Mouse (Mus musculus) neural tube, embryonic 13.5 days (tissue): ENCODE results near the gene Gse1. TPM values are rescaled to one million over a fixed set of nuclear protein-coding genes. Genes with fewer than 3 reads are reported as not detected.

Experiments
- ATAC-seq: fragments of 200-750 bp; cut with Nextera tagmentation; 2 replicates; pipeline ENCODE4 v1.8.0; 2017; ENCODE audit warnings: low read depth, mild to moderate bottlenecking, moderate TSS enrichment, moderate library complexity
- H3K27ac ChIP-seq: fragments of 300-500 bp; sonication (generic); replicated peaks from 2 replicates; pipeline ENCODE4 v1.5.1; 2015; ENCODE audit warnings: moderate library complexity, mild to moderate bottlenecking, inconsistent platforms
- H3K27me3 ChIP-seq: fragments of 300-500 bp; sonication (generic); 2 replicates; pipeline ENCODE4 v1.6.1; 2015; ENCODE audit warnings: mild to moderate bottlenecking, inconsistent platforms
- H3K36me3 ChIP-seq: fragments of 300-500 bp; sonication (generic); 2 replicates; pipeline ENCODE4 v1.6.1; 2015; ENCODE audit warnings: mild to moderate bottlenecking, inconsistent platforms
- H3K4me1 ChIP-seq: fragments of 300-500 bp; sonication (generic); replicated peaks from 2 replicates; pipeline ENCODE4 v1.6.1; 2015; ENCODE audit warnings: inconsistent platforms
- H3K4me2 ChIP-seq: fragments of 300-500 bp; sonication (generic); 2 replicates; pipeline ENCODE4 v1.6.1; 2015; ENCODE audit warnings: inconsistent platforms, mild to moderate bottlenecking, moderate library complexity
- H3K4me3 ChIP-seq: fragments of 300-500 bp; sonication (generic); 2 replicates; pipeline ENCODE4 v1.5.1; 2015; ENCODE audit warnings: mild to moderate bottlenecking, inconsistent platforms
- H3K9ac ChIP-seq: fragments of 300-500 bp; sonication (generic); 2 replicates; pipeline ENCODE4 v1.6.1; 2015; ENCODE audit warnings: moderate library complexity, mild to moderate bottlenecking, inconsistent platforms
- H3K9me3 ChIP-seq: fragments of 300-500 bp; sonication (generic); 2 replicates; pipeline ENCODE4 v1.6.1; 2016; ENCODE audit warnings: inconsistent platforms
- WGBS: fragments of 180-500 bp; shearing (Covaris S2); methylation state at CpG from one replicate; pipeline ENCODE4 v1.1.7; 2015; 5-methylcytosine and 5-hydroxymethylcytosine counted together
- polyA plus RNA-seq: library from polyadenylated mRNA; unstranded; fragments of >200 nt; fragmentation: Nextera tagmentation; extraction: Ambion mirVana; gene quantifications from 2 replicates; pipeline ENCODE4 v1.2.1, GENCODE M21; 2015

The Gse1 gene
- polyA plus RNA-seq, 1 experiment from 2014 or later: 17.1 TPM

DNA sequence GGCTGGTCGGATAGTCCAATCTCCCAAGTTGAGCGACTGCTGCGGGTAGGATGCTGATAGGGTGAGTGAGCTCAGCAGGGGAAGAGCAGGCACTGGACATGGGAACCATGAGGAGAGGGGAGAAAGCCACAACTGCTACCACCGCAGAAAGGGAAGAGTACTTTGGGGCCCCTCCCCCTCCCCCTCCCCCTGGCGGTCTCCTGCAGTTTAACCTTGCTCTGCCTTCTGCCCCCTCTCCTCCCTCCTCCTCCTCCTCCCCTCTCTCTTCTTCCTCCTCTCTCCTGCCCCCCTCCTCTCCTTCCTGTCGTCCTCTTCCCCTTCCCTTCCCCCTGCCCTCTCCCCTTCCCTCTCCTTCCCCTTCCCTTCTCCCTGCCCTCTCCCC lies 281.8 kb downstream of the Gse1 start:
- no peak for ATAC-seq
- Histone ChIP-seq H3K27me3 (no peaks in the 10 kb centered on the region), H3K27ac (peak overlapping the region; percentile 67), H3K4me2 (peak overlapping the region; percentile 47), H3K9me3 (no peaks in the 10 kb centered on the region), H3K4me1 (peaks cover 100% of the 10 kb centered on the region), H3K4me3 (0 out of 2 replicates have a peak overlapping the region, but pooled peaks have one; percentile 17), H3K36me3 (no peaks in the 10 kb centered on the region), H3K9ac (peak overlapping the region; percentile 50; the same call in 1 of the 2 replicates)
- 2% methylated on average over 6 of the region's 6 CpGs for WGBS

DNA sequence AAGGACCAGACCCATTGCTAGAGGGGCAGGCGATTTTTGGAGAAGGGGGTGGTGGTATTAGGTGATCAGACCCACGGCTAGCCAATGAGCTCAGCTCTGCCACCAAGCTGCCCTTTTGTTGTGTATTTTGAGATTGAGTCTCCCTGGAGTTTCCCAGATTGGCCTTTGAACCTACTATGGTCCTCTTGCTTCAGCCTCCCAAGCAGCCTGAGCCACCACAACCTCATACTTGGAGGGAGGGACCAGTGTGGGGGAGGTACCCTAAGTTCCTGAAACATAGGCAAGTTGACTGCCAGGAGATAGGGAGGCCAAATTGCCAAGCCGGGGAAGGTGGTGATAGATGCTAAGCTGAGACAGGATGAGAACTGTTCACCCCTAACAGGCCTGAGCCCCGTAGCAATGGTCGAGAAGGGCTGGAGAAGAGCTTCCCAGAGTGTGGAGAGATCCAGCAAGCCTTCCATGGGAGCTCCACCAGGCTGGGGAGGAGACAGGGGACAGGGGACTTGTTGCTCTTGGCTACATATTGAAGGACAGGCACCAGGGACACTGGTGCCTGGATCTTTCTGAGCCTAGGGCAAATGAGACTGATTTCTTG lies 282.7 kb downstream of the Gse1 start:
- Histone ChIP-seq H3K9ac (peak overlapping the region; percentile 54), H3K27ac (peak overlapping the region; percentile 90)

DNA sequence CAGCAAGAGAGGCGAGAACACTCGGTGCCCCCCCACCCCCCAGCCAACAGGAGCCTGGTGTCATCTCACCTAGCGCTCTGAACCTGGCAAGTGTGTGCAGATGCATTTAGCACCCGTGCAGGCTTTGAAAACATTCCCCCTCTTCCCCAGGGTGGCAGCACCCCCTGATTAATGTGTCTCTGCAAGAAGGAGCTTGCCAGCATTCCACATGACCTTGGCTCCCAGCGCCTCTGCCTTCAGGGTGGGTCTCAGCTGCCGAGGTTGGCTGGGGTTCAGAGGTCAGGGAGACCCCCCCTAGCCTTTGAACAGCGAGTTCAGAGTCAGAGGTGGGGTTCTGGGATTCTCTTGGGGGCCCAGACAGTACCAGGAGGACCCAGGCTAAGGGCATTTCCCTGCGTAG lies 283.5 kb downstream of the Gse1 start:
- H3K4me1 ChIP-seq: peaks cover 100% of the 10 kb centered on the region
- no peaks in the 10 kb centered on the region for H3K27me3 ChIP-seq
- WGBS: 23% methylated on average over 8 of the region's 8 CpGs
- peak overlapping the region; percentile 90 for H3K27ac ChIP-seq
- H3K4me2 ChIP-seq: peak overlapping the region; percentile 4
- no peaks in the 10 kb centered on the region for H3K9me3 ChIP-seq
- peak overlapping the region; percentile 54 for H3K9ac ChIP-seq
- ATAC-seq: no peak
- no peaks in the 10 kb centered on the region for H3K36me3 ChIP-seq
- H3K4me3 ChIP-seq: no peak overlapping the region

More for the DNA sequence above, 282.7 kb downstream of the Gse1 start:
- no peak overlapping the region for H3K4me3 ChIP-seq
- no peaks in the 10 kb centered on the region for H3K9me3 ChIP-seq
- no peaks in the 10 kb centered on the region for H3K27me3 ChIP-seq
- H3K4me1 ChIP-seq: peaks cover 100% of the 10 kb centered on the region
- no peak for ATAC-seq
- H3K4me2 ChIP-seq: peak overlapping the region; percentile 5
- 30% methylated on average over 5 of the region's 5 CpGs for WGBS
- H3K36me3 ChIP-seq: no peaks in the 10 kb centered on the region

DNA sequence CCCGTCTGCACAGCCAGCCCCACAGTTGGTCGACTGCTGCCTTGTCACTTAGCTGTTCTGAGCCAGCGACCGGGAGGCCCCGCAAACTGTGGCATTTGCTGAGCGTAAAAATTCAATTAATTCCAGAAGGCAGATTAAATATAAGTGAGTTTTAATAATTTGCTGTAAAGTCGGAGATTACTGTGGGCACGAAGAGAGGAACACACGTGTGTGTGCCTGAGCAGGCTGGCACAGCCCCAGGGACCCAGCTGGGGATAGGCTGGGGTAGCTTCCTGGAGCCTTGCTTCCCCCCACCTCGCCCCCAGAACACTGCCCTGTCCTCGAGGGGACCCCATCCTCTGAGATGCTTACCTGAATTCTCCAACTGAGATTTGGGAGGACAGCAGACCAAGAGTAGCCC lies 284.1 kb downstream of the Gse1 start:
- H3K4me2 ChIP-seq: no peak overlapping the region
- ATAC-seq: no peak
- no peaks in the 10 kb centered on the region for H3K27me3 ChIP-seq
- peak overlapping the region; percentile 90 for H3K27ac ChIP-seq
- peak overlapping the region; percentile 54 for H3K9ac ChIP-seq
- H3K4me3 ChIP-seq: no peak overlapping the region
- H3K4me1 ChIP-seq: peaks cover 100% of the 10 kb centered on the region
- H3K36me3 ChIP-seq: no peaks in the 10 kb centered on the region
- WGBS: 14% methylated on average over 11 of the region's 11 CpGs
- no peaks in the 10 kb centered on the region for H3K9me3 ChIP-seq

DNA sequence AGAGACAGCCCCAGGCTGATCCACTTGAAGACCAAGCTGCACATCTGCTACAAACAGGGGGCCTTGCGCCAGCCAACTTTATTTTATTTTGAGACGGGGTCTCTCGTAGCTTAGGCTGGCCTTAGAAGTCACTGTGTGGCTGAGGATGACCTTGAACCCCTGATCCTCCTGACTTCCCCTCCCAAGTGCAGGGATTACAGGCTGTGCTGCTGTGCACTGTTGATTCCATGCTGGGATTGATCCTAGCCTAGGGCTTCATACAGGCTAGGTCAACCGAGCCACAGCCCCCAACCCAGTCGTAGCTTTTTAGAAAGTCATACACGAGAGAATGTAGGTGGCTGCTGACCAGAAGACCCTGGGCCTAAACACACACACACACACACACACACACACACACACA lies 284.9 kb downstream of the Gse1 start:
- Histone ChIP-seq H3K27ac (peak overlapping the region; percentile 90), H3K4me1 (peaks cover 100% of the 10 kb centered on the region)
- 30% methylated on average over 6 of the region's 6 CpGs for WGBS

DNA sequence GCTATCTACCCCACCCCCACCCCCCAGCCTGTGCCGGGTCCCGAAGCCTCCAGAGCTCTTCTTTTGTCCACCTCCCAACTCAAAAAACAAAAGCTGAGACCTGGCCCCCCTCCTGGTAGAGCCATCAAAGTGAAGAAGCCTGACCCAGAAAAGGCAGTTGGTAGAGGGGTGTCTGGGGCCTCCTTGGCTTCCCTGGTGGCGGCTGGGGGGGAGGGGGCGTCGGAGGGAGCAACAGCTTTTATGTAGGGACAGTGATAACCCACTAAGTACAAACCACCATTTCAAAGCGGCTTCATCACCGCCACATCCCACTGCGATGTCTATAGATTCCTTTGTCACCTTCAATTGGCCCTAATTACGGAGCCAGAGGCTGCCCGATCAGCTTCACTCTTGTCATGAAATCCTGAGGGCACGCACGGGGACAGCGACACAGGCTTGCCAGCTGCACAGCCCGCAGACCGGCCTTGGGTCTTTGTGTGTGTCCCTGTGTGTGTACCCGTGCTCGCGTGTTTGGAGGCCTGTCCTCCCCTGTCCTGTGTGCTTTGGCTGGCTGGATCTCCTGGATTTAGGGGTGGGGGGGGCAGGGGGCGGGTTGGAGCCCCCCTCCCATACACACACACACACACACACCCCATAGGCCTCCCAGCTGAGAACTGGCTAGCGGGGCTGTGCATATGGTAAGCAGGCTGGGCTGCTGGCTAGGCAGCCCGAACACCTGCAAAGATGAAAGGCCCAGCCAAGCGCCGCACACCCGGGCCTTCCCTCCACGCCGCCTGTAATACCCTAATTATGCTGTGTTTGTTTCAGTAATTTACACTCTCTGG lies 285.6 kb downstream of the Gse1 start:
- WGBS: 5% methylated on average over 26 of the region's 26 CpGs
- no peaks in the 10 kb centered on the region for H3K36me3 ChIP-seq
- H3K9ac ChIP-seq: peak overlapping the region; percentile 56
- no peaks in the 10 kb centered on the region for H3K9me3 ChIP-seq
- H3K4me3 ChIP-seq: no peak overlapping the region
- peak overlapping the region; percentile 36 for H3K4me2 ChIP-seq
- peak overlapping the region; percentile 90 for H3K27ac ChIP-seq
- ATAC-seq: peak; percentile 42
- H3K27me3 ChIP-seq: no peaks in the 10 kb centered on the region
- peaks cover 100% of the 10 kb centered on the region for H3K4me1 ChIP-seq

More for the DNA sequence above, 284.9 kb downstream of the Gse1 start:
- ATAC-seq: no peak
- Histone ChIP-seq H3K4me3 (no peak overlapping the region), H3K9ac (peak overlapping the region; percentile 56; the same call in 1 of the 2 replicates), H3K27me3 (no peaks in the 10 kb centered on the region), H3K36me3 (no peaks in the 10 kb centered on the region), H3K9me3 (no peaks in the 10 kb centered on the region), H3K4me2 (peak overlapping the region; percentile 36)

DNA sequence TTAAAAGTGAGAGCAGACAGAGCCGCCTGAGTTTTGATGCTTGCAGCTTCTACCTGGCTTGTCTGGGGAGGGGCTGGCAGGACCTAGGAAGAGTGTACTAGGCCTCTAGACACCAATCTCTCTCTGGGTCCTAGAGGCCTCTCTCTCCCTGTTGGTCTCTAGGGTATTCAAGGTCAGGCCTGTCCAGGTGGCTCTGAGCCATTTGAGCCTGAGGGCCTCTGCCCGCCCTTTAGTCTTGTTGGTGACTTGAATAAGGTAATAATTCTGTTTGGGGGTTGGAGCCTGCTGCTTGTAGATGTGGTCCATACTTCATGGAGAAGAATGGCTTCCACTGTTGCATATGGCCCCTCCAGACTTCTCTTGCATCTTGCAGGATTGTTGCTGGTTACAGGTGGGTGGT lies 287.0 kb downstream of the Gse1 start:
- Histone ChIP-seq H3K9me3 (no peaks in the 10 kb centered on the region), H3K9ac (no peak overlapping the region), H3K4me3 (no peak overlapping the region), H3K27me3 (no peaks in the 10 kb centered on the region), H3K27ac (0 out of 2 replicates have a peak overlapping the region, but pooled peaks have one; percentile 90), H3K36me3 (no peaks in the 10 kb centered on the region), H3K4me1 (peaks cover 100% of the 10 kb centered on the region), H3K4me2 (no peak overlapping the region)
- WGBS: 74% methylated on average over 2 of the region's 2 CpGs
- ATAC-seq: no peak

DNA sequence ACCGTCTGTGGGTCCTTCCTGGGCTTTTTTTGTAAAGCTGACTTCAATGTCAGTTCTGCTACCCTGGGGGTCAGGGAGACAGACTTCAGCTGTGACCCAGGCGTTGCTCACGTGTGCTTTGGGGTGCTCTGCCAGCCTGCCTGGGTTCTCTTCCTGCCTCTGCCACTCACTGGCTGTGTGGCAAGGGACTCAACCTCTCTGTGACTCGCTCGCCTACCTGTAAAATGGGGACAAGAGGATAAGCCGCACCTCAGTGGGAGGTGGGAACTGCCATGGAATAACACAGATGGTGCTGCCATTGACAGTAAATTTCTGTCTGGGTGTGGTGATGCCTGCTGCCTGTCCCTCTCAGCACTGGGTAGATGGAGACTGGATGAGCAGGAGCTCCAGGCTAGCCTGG lies 287.4 kb downstream of the Gse1 start:
- H3K9me3 ChIP-seq: no peaks in the 10 kb centered on the region
- H3K4me3 ChIP-seq: no peak overlapping the region
- no peak for ATAC-seq
- WGBS: 75% methylated on average over 6 of the region's 6 CpGs
- H3K9ac ChIP-seq: no peak overlapping the region
- H3K4me2 ChIP-seq: no peak overlapping the region
- no peaks in the 10 kb centered on the region for H3K36me3 ChIP-seq
- H3K4me1 ChIP-seq: peaks cover 100% of the 10 kb centered on the region
- H3K27ac ChIP-seq: peak overlapping the region; percentile 68
- H3K27me3 ChIP-seq: no peaks in the 10 kb centered on the region

DNA sequence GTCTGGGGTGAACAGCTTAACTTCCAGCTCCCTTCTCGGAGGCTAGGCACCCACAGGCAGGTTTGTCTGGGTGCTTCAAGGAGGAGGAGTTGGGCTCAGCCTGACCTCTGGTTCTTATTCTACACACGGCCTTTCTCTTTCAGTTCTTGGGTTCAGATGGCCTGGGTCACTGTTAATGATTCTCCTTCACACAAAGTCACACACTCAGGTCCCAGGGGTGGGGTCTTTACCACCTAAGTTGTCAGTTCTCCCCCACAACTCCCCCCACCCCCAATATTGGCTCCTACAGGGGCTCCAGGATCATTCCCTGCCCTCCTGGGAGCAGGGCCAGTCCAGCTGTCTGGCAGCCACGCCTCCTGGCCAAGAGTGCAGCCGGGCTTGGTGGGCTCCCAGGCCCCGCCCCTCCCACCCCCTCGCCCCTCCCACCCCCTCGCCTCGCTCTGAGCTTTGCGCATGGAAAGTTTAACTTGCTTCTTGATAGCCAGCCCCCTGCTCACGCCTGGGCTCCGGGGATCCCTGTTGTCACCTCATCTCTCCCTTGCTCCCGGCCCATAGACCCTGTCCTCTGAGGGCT lies 288.0 kb downstream of the Gse1 start:
- no peak for ATAC-seq
- no peaks in the 10 kb centered on the region for H3K36me3 ChIP-seq
- WGBS: 13% methylated on average over 12 of the region's 12 CpGs
- H3K9me3 ChIP-seq: no peaks in the 10 kb centered on the region
- H3K9ac ChIP-seq: no peak overlapping the region
- H3K4me3 ChIP-seq: no peak overlapping the region
- H3K27me3 ChIP-seq: no peaks in the 10 kb centered on the region
- H3K27ac ChIP-seq: peak overlapping the region; percentile 68
- H3K4me2 ChIP-seq: peak overlapping the region; percentile 21
- peaks cover 100% of the 10 kb centered on the region for H3K4me1 ChIP-seq

DNA sequence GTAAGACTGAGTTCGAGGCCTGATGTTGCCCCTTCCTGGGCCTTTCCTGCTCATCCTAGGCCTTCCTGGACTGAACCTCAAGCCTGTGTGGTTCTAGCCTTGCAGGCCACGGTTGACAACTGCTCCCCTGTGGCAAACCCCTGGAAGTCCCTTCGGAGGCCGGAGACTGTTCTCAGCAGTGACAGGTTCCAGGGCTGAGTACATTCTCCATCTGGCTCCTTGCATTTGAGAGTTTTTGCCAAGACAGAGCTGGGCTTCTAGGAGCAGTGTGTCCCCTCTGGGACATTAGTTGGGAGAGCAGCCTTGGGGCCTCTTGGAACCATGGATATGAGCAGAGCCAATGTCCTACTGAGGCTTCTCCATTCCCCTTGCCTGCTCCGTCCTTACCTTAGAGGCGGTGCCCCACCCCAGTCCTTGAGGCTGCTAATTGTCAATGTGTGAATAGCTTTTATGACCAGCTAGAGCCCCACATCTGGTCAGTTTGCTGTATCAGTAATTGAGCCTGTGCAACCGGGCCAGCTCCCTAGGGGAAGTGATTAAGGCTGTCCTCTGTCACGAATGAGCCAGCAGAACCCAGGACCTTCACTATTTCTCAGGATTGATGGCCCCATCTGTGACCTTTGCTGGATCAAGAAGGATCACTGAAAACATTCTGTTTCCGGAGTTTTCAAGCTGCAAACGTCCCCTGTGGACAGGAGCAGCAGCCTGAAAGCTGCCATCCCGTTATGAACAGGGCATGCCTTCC lies 289.6 kb downstream of the Gse1 start:
- 17% methylated on average over 11 of the region's 11 CpGs for WGBS
- H3K4me2 ChIP-seq: no peak overlapping the region
- H3K27me3 ChIP-seq: no peaks in the 10 kb centered on the region
- no peaks in the 10 kb centered on the region for H3K9me3 ChIP-seq
- H3K9ac ChIP-seq: peak overlapping the region; percentile 31; the same call in 1 of the 2 replicates
- no peak for ATAC-seq
- no peak overlapping the region for H3K4me3 ChIP-seq
- peaks cover 100% of the 10 kb centered on the region for H3K4me1 ChIP-seq
- no peaks in the 10 kb centered on the region for H3K36me3 ChIP-seq
- H3K27ac ChIP-seq: peak overlapping the region; percentile 68

DNA sequence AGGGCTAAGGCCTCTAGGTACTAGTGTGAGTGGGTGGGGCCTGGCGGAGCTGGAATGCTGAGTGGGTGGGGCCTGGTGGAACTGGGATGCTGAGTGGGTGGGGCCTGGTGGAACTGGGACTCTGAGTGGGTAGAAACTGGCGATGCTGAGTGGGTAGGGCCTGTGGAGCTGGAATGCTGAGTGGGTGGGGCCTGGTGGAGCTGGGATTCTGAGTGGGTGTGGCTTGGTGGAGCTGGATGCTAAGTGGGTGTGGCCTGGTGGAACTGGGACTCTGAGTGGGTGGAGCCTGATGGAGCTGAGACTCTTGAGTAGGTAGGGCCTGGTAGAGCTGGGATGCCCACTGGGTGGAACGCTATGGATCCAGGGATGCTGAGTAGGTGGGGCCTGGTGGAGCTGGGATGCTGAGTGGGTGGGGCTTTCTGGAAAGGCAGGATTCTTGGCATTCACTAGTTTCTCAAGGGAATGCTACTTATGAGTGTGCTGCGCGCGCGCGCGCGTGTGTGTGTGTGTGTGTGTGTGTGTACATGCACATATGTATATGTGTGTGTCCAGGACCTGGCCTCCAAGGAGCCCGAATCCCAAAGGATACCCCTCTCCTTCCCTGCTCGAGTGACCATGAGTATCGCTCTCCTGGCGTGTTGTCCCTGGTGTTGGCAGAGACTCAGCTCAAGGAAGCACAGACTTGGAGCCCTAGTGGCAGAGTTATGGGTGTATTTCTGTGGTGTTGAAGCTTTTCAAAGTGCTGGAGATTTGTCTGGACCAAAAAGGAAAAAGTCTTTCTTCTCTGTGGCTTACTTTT lies 290.7 kb downstream of the Gse1 start:
- WGBS: 59% methylated on average over 14 of the region's 14 CpGs
- Histone ChIP-seq H3K4me1 (peaks cover 100% of the 10 kb centered on the region), H3K27me3 (no peaks in the 10 kb centered on the region), H3K4me3 (no peak overlapping the region), H3K36me3 (no peaks in the 10 kb centered on the region), H3K9me3 (no peaks in the 10 kb centered on the region), H3K27ac (peak overlapping the region; percentile 85), H3K9ac (0 out of 2 replicates have a peak overlapping the region, but pooled peaks have one; percentile 1), H3K4me2 (no peak overlapping the region)
- ATAC-seq: no peak
